Mouse (Mus musculus) heart, adult 2 months (tissue): ENCODE measurements at regions not wholly inside any gene's neighbourhood (a gene's known extent, or its start where the extent isn't known, plus 50 kb on each side); places are given as distances from the start of the nearest gene placed in this dataset.

Source experiments
- EP300 ChIP-seq: fragments of 200-500 bp; IDR thresholded peaks from 2 replicates; pipeline ENCODE4 v1.6.1; 2011; ENCODE audit warnings: low read depth, low read length, control low read depth; ENCODE audit not compliant: insufficient read depth
- POLR2A ChIP-seq: fragments of 200-500 bp; IDR thresholded peaks from 2 replicates; pipeline ENCODE4 v1.6.1; 2011; ENCODE audit warnings: mild to moderate bottlenecking, low read depth, low read length, control low read depth; ENCODE audit not compliant: insufficient read depth

DNA sequence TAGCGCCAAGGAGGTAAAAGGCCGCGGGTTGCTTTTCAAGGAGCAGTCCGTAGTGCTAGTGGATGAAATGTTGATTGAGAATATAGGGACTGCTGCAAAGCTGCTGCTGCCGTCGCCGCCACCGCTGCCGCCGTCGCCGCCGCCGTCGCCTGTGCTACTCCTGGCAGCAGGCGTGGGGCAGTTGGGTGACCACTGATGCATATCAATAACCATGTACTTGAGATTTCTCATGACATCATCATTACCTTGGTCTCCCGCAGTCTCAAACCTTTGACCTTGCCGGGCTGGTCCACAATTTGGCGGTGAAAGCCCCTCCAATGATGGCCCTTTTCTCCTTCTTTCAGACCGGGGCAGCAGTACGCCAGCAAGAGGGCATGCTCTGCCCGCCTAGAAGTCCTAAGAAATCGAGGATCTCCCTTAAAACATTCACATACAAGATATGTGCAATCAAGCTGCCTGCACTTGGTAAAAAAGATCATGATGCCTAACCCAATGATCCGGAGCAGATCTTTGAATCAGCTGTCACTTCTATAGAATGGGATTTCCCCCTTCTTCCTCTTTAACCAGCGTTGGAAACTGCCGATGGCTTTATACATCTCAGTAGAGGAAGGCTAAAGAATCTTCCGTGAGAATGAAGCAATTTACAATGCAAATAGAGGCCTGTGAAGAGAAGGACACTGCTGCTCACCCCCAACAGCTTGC, 234.1 kb downstream of the Mef2c start:
- no peak for TF ChIP-seq EP300
- no peak for TF ChIP-seq POLR2A
